Mouse (Mus musculus) neural tube, embryonic 10.5 days (tissue): ENCODE measurements around the gene Hoxa2.

ENCODE experiments used
- DNase-seq: peaks from one replicate; pipeline ENCODE4 v3.0.0-alpha.2; 2017; ENCODE audit warnings: low spot score; ENCODE audit errors: extremely low spot score

Hoxa2 gene

GRCm38 (mm10) chr6:52165441-52166370 is 1.1 kb upstream of the Hoxa2 start:
- peak; percentile 74 for DNase-seq

- peak; percentile 89 for DNase-seq
These were observed 493 bp downstream of the Hoxa2 start for GRCm38 (mm10) chr6:52164051-52164625.

- DNase-seq: peak; percentile 80
These were observed 1.1 kb downstream of the Hoxa2 start for GRCm38 (mm10) chr6:52163366-52164031.

- peak; percentile 78 for DNase-seq
These were observed 1.8 kb downstream of the Hoxa2 start for GRCm38 (mm10) chr6:52162611-52163365.

- no peak for DNase-seq
These were observed 2.6 kb downstream of the Hoxa2 start for GRCm38 (mm10) chr6:52162093-52162380.

- DNase-seq: peak; percentile 72
These were observed 3.1 kb downstream of the Hoxa2 start for GRCm38 (mm10) chr6:52161336-52162092.

- peak; percentile 78 for DNase-seq
These were observed 3.9 kb downstream of the Hoxa2 start for GRCm38 (mm10) chr6:52160511-52161335.

GRCm38 (mm10) chr6:52159979-52160378 is 4.7 kb downstream of the Hoxa2 start:
- DNase-seq: peak; percentile 62

GRCm38 (mm10) chr6:52159164-52159761 is 5.4 kb downstream of the Hoxa2 start:
- no peak for DNase-seq

GRCm38 (mm10) chr6:52158276-52159051 is 6.2 kb downstream of the Hoxa2 start, which contains the start of gene Hoxa1:
Hoxa1 (minus strand) TSS chr6:52158317.
- DNase-seq: peak; percentile 92

- peak; percentile 63 for DNase-seq
These were observed 7.0 kb downstream of the Hoxa2 start for GRCm38 (mm10) chr6:52157466-52158275.

GRCm38 (mm10) chr6:52156551-52157200 is 8.0 kb downstream of the Hoxa2 start:
- DNase-seq: peak; percentile 48

- DNase-seq: no peak
These were observed 9.2 kb downstream of the Hoxa2 start for GRCm38 (mm10) chr6:52155471-52155870.

GRCm38 (mm10) chr6:52154044-52154443 is 10.6 kb downstream of the Hoxa2 start:
- DNase-seq: no peak

GRCm38 (mm10) chr6:52153270-52153669 is 11.4 kb downstream of the Hoxa2 start:
- peak; percentile 33 for DNase-seq

- DNase-seq: peak; percentile 30
These were observed 12.1 kb downstream of the Hoxa2 start for GRCm38 (mm10) chr6:52152226-52153193.
